Mouse (Mus musculus) embryonic facial prominence, embryonic 13.5 days (tissue): ENCODE data around the gene Gm29427. TPM values are rescaled to one million over a fixed set of nuclear protein-coding genes. Genes with fewer than 3 reads are reported as not detected.

Source experiments
- ATAC-seq: fragments of 200-750 bp; cut with Nextera tagmentation; 2 replicates; pipeline ENCODE4 v1.8.0; 2017; ENCODE audit warnings: low read depth; ENCODE audit not compliant: insufficient number of reproducible peaks, insufficient read depth, low FRiP score, low TSS enrichment
- H3K27ac ChIP-seq: fragments of 300-500 bp; sonication (generic); 2 replicates; pipeline ENCODE4 v1.5.1; 2015; ENCODE audit warnings: moderate library complexity, mild to moderate bottlenecking, inconsistent platforms
- H3K27me3 ChIP-seq: fragments of 300-500 bp; sonication (generic); 2 replicates; pipeline ENCODE4 v1.6.1; 2015; ENCODE audit warnings: mild to moderate bottlenecking, inconsistent platforms
- H3K36me3 ChIP-seq: fragments of 300-500 bp; sonication (generic); 2 replicates; pipeline ENCODE4 v1.6.1; 2015; ENCODE audit warnings: mild to moderate bottlenecking, inconsistent platforms
- H3K4me1 ChIP-seq: fragments of 300-500 bp; sonication (generic); 2 replicates; pipeline ENCODE4 v1.6.1; 2015; ENCODE audit warnings: inconsistent platforms
- H3K4me2 ChIP-seq: fragments of 300-500 bp; sonication (generic); 2 replicates; pipeline ENCODE4 v1.6.1; 2015; ENCODE audit warnings: moderate library complexity, mild to moderate bottlenecking, inconsistent platforms
- H3K4me3 ChIP-seq: fragments of 300-500 bp; sonication (generic); 2 replicates; pipeline ENCODE4 v1.5.1; 2015; ENCODE audit warnings: mild to moderate bottlenecking, inconsistent platforms
- H3K9ac ChIP-seq: fragments of 300-500 bp; sonication (generic); 2 replicates; pipeline ENCODE4 v1.6.1; 2015; ENCODE audit warnings: mild to moderate bottlenecking, inconsistent platforms
- H3K9me3 ChIP-seq: fragments of 300-500 bp; sonication (generic); 2 replicates; pipeline ENCODE4 v1.6.1; 2016; ENCODE audit warnings: inconsistent platforms
- WGBS: fragments of 180-500 bp; shearing (Covaris S2); methylation state at CpG from one replicate; pipeline ENCODE4 v1.1.7; 2015; ENCODE audit warnings: mixed read lengths; 5-methylcytosine and 5-hydroxymethylcytosine counted together
- polyA plus RNA-seq: library from polyadenylated mRNA; unstranded; fragments of >200 nt; fragmentation: Nextera tagmentation; extraction: Ambion mirVana; gene quantifications from 2 replicates; pipeline ENCODE4 v1.2.1, GENCODE M21; 2015

The Gm29427 gene
- polyA plus RNA-seq, 1 experiment from 2014 or later = not detected

- no peak overlapping the region for H3K9ac ChIP-seq
- no peak for ATAC-seq
- H3K27me3 ChIP-seq = no peaks in the 10 kb centered on the region
- H3K4me2 ChIP-seq = no peak overlapping the region
- no peak overlapping the region for H3K4me3 ChIP-seq
- no peaks in the 10 kb centered on the region for H3K9me3 ChIP-seq
- no peak overlapping the region for H3K27ac ChIP-seq
- no peaks in the 10 kb centered on the region for H3K36me3 ChIP-seq
- 31% methylated on average over 16 of the region's 16 CpGs for WGBS
- H3K4me1 ChIP-seq = no peaks in the 10 kb centered on the region
Measured at GRCm38 (mm10) chr1:130633761-130634410, 81.7 kb downstream of the Gm29427 start.

- no peaks in the 10 kb centered on the region for H3K27me3 ChIP-seq
- no peak overlapping the region for H3K4me2 ChIP-seq
- H3K4me3 ChIP-seq = no peak overlapping the region
- ATAC-seq = no peak
- no peak overlapping the region for H3K27ac ChIP-seq
- no peak overlapping the region for H3K9ac ChIP-seq
- H3K9me3 ChIP-seq = no peaks in the 10 kb centered on the region
- WGBS = 82% methylated on average over 8 of the region's 8 CpGs
- no peaks in the 10 kb centered on the region for H3K4me1 ChIP-seq
- H3K36me3 ChIP-seq = no peaks in the 10 kb centered on the region
Measured at GRCm38 (mm10) chr1:130633316-130633715, 82.3 kb downstream of the Gm29427 start.

- no peak for ATAC-seq
- Histone ChIP-seq H3K4me3 (no peak within 1 kb of the TSS), H3K27ac (no peak within 1 kb of the TSS), H3K36me3 (no peaks in the 10 kb centered on the region), H3K9ac (no peak within 1 kb of the TSS), H3K4me2 (no peak within 1 kb of the TSS), H3K9me3 (no peaks in the 10 kb centered on the region), H3K4me1 (no peaks in the 10 kb centered on the region), H3K27me3 (no peaks in the 10 kb centered on the region)
- WGBS = 92% methylated on average over 2 of the region's 2 CpGs
Measured at GRCm38 (mm10) chr1:130629521-130629920, 86.1 kb downstream of the Gm29427 start, which contains the start of gene Zp3r. Zp3r (minus strand) TSS chr1:130629621.

Other genes starting within 250 kb of the Gm29427 start
- gene Zp3r, start 86.2 kb downstream of the Gm29427 start, polyA plus RNA-seq = not detected in 2 replicates
- not detected in 2 replicates for gene C4bp, start 54.2 kb downstream of the Gm29427 start, polyA plus RNA-seq
- 14.0 and 15.3 TPM in 2 replicates for gene Yod1, start 1.5 kb upstream of the Gm29427 start, polyA plus RNA-seq
- 11.3 and 12.2 TPM in 2 replicates for gene Pfkfb2, start 13.5 kb upstream of the Gm29427 start, polyA plus RNA-seq
- gene AA986860, start 16.2 kb upstream of the Gm29427 start, polyA plus RNA-seq = 1.5 TPM in 2 replicates
- not detected in 2 replicates for gene Fcamr, start 85.1 kb upstream of the Gm29427 start, polyA plus RNA-seq
- 0.41 TPM in 1 of 2 replicates, not detected in the other for gene Pigr, start 110.9 kb upstream of the Gm29427 start, polyA plus RNA-seq
- gene Fcmr, start 149.9 kb upstream of the Gm29427 start, polyA plus RNA-seq = not detected in 2 replicates
- gene Il24, start 171.7 kb upstream of the Gm29427 start, polyA plus RNA-seq = 0.18 TPM in 1 of 2 replicates, not detected in the other
- not detected in 2 replicates for gene Il20, start 195.7 kb upstream of the Gm29427 start, polyA plus RNA-seq
- gene Il19, start 224.3 kb upstream of the Gm29427 start, polyA plus RNA-seq = not detected in 2 replicates